Mouse (Mus musculus) myocyte (in vitro differentiated cells): ENCODE measurements at regions not wholly inside any gene's neighbourhood (a gene's known extent, or its start where the extent isn't known, plus 50 kb on each side); places are given as distances from the start of the nearest gene placed in this dataset.

Source experiments
- E2F4 ChIP-seq: IDR thresholded peaks from one replicate; pipeline ENCODE4 v1.6.1; 2011; ENCODE audit warnings: mild to moderate bottlenecking, control low read depth, moderate library complexity; ENCODE audit not compliant: insufficient read depth
- MAX ChIP-seq: IDR thresholded peaks from one replicate; pipeline ENCODE4 v1.6.1; 2011; ENCODE audit warnings: low read depth, mild to moderate bottlenecking, control low read depth
- MYOD1 ChIP-seq, 3 experiments: IDR thresholded peaks; one replicate each; pipeline ENCODE4 v1.6.1; 2011; ENCODE audit warnings: control low read depth in 2 of 3, low read depth in 2 of 3, mild to moderate bottlenecking in 2 of 3, moderate library complexity in 1 of 3; ENCODE audit not compliant: insufficient read length in 2 of 3, control insufficient read depth in 1 of 3
- MYOG ChIP-seq, 3 experiments: IDR thresholded peaks; one replicate each; pipeline ENCODE4 v1.6.1; 2011; ENCODE audit warnings: control low read depth in 2 of 3, low read depth in 2 of 3, mild to moderate bottlenecking in 2 of 3; ENCODE audit not compliant: insufficient read length in 2 of 3, control insufficient read depth in 1 of 3, insufficient read depth in 1 of 3
- POLR2A ChIP-seq: IDR thresholded peaks from one replicate; pipeline ENCODE4 v1.6.1; 2011; ENCODE audit warnings: low read depth, mild to moderate bottlenecking, control low read depth, moderate library complexity; ENCODE audit not compliant: insufficient read length
- REST ChIP-seq: IDR thresholded peaks from one replicate; pipeline ENCODE4 v1.6.1; 2011; ENCODE audit warnings: mild to moderate bottlenecking, control low read depth, moderate library complexity; ENCODE audit not compliant: insufficient read depth, insufficient read length
- TCF12 ChIP-seq: IDR thresholded peaks from one replicate; pipeline ENCODE4 v1.6.1; 2011; ENCODE audit warnings: mild to moderate bottlenecking, control low read depth; ENCODE audit not compliant: poor library complexity, insufficient read depth, severe bottlenecking
- USF1 ChIP-seq: IDR thresholded peaks from one replicate; pipeline ENCODE4 v1.6.1; 2011; ENCODE audit warnings: low read depth, mild to moderate bottlenecking, control low read depth, moderate library complexity

DNA sequence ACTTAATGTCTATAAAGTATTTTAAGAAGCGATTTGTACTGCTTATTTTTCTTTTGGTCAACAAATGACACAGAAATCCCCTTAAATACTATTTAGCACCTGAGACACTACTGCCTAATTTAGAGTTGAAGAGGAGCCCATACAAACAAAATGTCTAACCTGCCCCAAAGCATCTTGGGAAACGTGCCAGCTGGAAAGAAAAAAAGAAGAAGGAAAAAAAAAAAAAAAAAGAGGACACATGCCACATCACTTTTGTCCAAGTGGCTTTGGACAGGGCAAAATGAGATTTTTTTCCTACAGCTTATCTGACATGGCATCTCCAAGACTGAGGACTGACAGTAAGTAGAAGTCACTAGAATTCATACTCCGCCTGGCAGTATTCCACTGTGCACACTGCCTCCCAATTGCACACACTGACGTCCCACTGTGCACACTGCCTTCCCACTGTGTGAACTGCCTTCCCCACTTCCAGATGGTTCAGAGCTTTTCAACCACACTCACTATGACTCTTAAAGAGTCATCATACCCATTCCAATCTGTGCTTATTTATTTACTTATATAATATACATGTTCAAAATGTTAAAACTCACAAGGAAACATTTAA, 135.3 kb upstream of the Slc44a1 start:
- TF ChIP-seq USF1 (no peak), MYOD1 (IDR thresholded peaks at IDR 0.05; ENCODE audit: control insufficient read depth in 1 of 3, insufficient read length in 2 of 3, low read depth in 2 of 3) (no peak), POLR2A (no peak), MAX (no peak), REST (no peak), E2F4 (no peak), MYOG (IDR thresholded peaks at IDR 0.05; ENCODE audit: control insufficient read depth in 1 of 3, insufficient read depth in 1 of 3, insufficient read length in 2 of 3, low read depth in 2 of 3) (no peak), TCF12 (no peak)
